Mouse (Mus musculus) ZHBTc4 (cell line): ENCODE measurements around the gene Selenbp1.
"Not testable (repeated sequence)": the region's sequence is repeated elsewhere in the genome, so short reads cannot be mapped to it uniquely, and the experiment has no call there.

ENCODE experiments used
- DNase-seq: peaks from one replicate; pipeline ENCODE4 v3.0.0-alpha.2; 2011; ENCODE audit warnings: low read depth, low spot score

Selenbp1 gene

GRCm38 (mm10) chr3:94932279-94932678, 577 bp upstream of the Selenbp1 start:
- not testable (repeated sequence) for DNase-seq

GRCm38 (mm10) chr3:94933604-94934003, 748 bp downstream of the Selenbp1 start:
- not testable (repeated sequence) for DNase-seq

GRCm38 (mm10) chr3:94934564-94934963, 1.7 kb downstream of the Selenbp1 start:
- DNase-seq, result not testable (repeated sequence)

GRCm38 (mm10) chr3:94935332-94935731, 2.5 kb downstream of the Selenbp1 start:
- not testable (repeated sequence) for DNase-seq

- not testable (repeated sequence) for DNase-seq
Observed at GRCm38 (mm10) chr3:94936147-94936546, 3.3 kb downstream of the Selenbp1 start.

- DNase-seq, result not testable (repeated sequence)
Observed at GRCm38 (mm10) chr3:94937194-94937593, 4.3 kb downstream of the Selenbp1 start.

GRCm38 (mm10) chr3:94940033-94940432, 7.2 kb downstream of the Selenbp1 start:
- not testable (repeated sequence) for DNase-seq

- DNase-seq, result not testable (repeated sequence)
Observed at GRCm38 (mm10) chr3:94942211-94942967, 9.5 kb downstream of the Selenbp1 start.

- DNase-seq, result peak; percentile 39
Observed at GRCm38 (mm10) chr3:94943706-94944105, 10.8 kb downstream of the Selenbp1 start.

- peak; percentile 47 for DNase-seq
Observed at GRCm38 (mm10) chr3:94948066-94948614, 15.3 kb downstream of the Selenbp1 start.

GRCm38 (mm10) chr3:94949645-94950044, 16.8 kb downstream of the Selenbp1 start:
- no peak for DNase-seq

GRCm38 (mm10) chr3:94952806-94953205, 19.9 kb downstream of the Selenbp1 start:
- DNase-seq, result peak; percentile 40

GRCm38 (mm10) chr3:94953384-94953763, 20.5 kb downstream of the Selenbp1 start:
- DNase-seq, result no peak

GRCm38 (mm10) chr3:94953764-94954616, 21.1 kb downstream of the Selenbp1 start, which contains the start of gene Rfx5:
Rfx5 (plus strand) TSS chr3:94954075.
- peak; percentile 96 for DNase-seq

GRCm38 (mm10) chr3:94958295-94958694, 25.4 kb downstream of the Selenbp1 start:
- no peak for DNase-seq

- peak; percentile 34 for DNase-seq
Observed at GRCm38 (mm10) chr3:94959871-94960270, 27.0 kb downstream of the Selenbp1 start.

GRCm38 (mm10) chr3:94960322-94960721, 27.5 kb downstream of the Selenbp1 start:
- DNase-seq, result peak; percentile 37

- DNase-seq, result no peak
Observed at GRCm38 (mm10) chr3:94964989-94965388, 32.1 kb downstream of the Selenbp1 start.

GRCm38 (mm10) chr3:94965878-94966277, 33.0 kb downstream of the Selenbp1 start:
- no peak for DNase-seq

GRCm38 (mm10) chr3:94972552-94972951, 39.7 kb downstream of the Selenbp1 start:
- DNase-seq, result no peak

GRCm38 (mm10) chr3:94973620-94974019, 40.8 kb downstream of the Selenbp1 start:
- no peak for DNase-seq

- peak; percentile 34 for DNase-seq
Observed at GRCm38 (mm10) chr3:94974026-94974527, 41.2 kb downstream of the Selenbp1 start.
